Mouse (Mus musculus): ENCODE data around the gene Enc1. TPM values are rescaled to one million over a fixed set of nuclear protein-coding genes. Genes with fewer than 3 reads are reported as not detected.
A peak's percentile ranks its signal among the peaks of the same experiment; 100 is the strongest.

Gene Enc1
- polyA plus RNA-seq (2017; shearing (Covaris generic)) = 1 to 10 TPM; 3.0 to 3.8 TPM

DNA sequence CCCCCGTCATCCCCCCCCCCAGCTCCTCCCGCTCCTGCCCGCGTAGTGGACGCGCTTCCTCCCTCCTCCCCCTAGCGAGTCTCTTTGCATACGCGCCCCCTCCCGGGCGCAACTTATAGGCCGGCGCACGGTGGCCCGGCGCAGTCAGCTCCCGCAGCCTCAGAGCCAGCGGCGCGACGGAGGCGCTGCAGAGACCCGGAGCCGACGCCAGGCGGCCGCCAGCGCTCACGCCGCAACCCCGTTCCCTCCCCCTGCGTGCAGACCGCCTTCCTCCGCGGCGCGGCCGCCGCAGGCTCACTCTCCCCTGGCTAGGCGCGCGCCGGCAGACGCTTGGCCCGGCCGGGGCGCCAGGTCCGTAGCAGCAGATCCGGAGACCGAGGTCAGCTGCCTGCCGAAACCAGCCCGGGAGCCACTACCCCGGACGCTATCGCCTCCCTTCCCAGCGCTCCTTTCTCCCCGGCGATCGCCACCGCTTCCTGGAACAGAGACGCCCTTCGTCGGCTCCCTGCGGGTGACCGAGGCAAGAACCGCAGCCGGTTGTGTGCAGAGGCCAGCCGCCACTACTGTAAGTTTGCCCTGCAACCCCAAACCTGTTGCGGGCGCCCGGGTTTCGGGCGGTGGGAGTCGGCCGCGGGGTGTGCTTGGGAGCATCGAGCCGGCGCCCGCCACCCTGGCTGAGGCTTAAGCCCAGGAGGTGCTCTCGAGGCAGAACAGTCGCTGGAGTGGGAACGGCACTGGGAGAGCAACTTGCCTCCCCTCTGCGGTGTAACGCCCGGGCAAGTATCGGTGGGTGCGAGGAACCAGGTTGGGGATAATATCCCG, at the start of gene Enc1:
Gene Enc1, plus strand, starts transcription at position 141 of the 822 bp plus-strand sequence.
- peak; percentile 88 for ATAC-seq

DNA sequence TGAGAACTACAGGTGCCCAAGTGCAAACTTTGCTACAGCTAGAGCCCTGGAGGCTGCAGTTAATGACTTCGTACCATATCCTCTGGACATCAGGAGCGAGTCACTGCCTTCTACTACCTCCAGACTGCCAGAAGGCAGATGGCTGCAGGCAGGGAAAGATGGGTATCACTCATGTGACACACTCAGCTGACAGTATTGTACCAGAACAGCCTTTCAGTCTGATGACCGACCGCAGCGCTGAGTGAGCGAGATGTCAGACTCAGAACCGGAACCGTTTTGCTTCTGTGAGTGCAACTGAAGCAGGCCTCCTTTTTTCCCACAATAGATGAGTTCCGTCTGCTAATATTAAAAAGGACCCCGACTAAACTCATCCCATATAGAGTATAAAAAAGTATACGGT, 48.3 kb upstream of the Enc1 start:
- no peak for ATAC-seq

DNA sequence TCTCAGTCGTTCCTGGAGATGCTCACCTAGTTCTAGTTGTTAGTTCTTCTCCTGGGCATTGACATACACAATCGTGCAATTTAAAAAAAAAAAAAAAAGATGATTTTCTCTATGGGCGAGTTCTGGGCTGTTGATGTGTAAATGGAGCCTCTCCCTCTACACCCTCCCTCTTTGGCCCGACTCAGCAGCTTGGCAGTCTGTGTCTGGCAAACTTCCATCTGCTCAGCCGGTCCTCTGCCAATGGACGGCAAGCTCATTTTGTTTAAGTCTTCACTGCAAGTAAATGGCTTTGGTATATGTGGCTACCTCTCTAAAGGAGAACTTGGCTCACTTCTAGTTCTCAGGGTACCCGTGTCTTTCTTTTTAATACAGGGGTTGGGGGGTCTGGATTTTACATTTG, 47.5 kb upstream of the Enc1 start:
- no peak for ATAC-seq

DNA sequence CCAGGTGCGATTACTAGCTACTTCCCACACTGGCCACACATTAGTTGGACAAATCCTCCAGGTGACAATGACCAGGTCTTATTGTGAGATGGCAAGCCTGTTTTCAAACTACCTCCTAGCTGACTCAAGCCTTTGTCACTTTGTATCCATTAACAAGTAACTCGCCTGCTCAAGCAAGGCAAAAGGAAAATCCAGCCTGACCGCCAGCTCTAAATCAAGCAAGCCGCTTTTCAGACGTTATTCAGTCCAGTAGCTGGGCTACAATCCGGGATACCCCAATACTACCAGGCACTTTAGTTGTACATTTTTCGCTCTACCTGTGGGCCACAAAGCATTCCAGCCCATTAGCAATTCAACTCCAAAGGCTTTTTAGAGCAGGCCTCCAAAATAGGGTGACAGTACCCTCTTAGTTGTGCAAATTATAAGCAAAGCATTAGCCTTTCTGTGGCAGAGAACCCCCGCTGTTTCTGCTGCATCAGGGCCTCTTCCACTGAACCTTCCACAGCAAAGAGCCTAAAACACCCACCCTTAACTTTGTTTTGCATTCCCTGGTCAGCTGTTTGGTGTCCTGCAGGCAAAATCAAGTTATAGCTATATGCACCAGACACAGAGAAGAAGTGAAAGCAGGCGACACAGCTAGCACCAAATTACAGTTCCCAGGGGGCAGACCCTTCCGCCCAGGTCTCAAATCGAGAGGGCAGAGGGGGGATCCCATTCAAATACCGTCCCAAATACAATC, 44.5 kb upstream of the Enc1 start:
- ATAC-seq = no peak

DNA sequence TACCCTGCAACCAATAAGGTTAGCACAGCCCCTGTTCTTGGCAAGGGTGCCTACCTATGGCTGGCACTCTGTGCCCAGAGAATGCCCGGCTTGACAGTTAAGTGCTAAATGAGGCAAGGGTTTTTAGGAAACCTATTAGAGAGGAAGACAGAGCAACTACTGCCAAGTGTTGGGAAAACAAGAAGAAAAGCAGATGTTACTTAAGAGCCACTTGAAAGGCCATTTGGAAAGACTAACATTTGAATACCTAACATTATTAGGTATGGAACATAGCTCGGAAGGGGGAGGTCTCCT, 44.0 kb upstream of the Enc1 start:
- no peak for ATAC-seq

DNA sequence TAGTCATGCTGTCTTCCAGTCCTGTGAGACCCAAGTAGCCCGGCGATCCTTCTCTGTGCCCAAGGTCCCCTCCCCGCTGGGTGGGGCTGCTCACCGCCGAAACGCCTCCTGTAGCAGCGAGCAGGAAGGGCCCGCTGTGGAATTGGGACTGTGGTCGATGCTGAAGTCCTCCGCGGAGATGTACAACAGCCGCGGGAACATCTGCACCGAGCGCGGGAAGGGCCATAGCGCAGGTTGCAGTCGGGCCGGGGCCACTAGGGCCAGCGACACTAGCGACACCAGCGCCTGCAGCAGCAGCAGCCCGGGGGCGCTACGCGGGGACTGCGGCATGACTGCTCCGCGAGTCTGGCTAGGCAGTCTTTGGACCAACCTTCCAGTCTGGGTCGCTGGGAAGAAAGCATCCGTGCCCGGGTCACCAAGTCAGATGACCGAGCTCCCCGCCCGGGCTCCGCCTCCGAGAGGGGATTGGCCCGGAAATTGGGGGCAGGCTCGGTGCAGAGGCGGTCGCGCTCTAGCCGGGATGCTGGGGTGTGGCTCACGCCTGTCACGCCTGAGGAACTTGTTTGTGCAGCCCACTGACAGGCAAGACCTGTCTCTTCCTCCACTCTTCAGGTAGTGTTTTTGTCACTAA, 42.9 kb upstream of the Enc1 start, which contains the start of gene Hexb:
Gene Hexb, minus strand, starts transcription at position 426 of the 631 bp plus-strand sequence.
- ATAC-seq = peak; percentile 99

GRCm38 (mm10) chr13:97199123-97199522, 41.8 kb upstream of the Enc1 start:
- no peak for ATAC-seq

- no peak for ATAC-seq
Observed at GRCm38 (mm10) chr13:97201076-97201475, 39.8 kb upstream of the Enc1 start.

GRCm38 (mm10) chr13:97201896-97202295, 39.0 kb upstream of the Enc1 start:
- ATAC-seq = no peak

DNA sequence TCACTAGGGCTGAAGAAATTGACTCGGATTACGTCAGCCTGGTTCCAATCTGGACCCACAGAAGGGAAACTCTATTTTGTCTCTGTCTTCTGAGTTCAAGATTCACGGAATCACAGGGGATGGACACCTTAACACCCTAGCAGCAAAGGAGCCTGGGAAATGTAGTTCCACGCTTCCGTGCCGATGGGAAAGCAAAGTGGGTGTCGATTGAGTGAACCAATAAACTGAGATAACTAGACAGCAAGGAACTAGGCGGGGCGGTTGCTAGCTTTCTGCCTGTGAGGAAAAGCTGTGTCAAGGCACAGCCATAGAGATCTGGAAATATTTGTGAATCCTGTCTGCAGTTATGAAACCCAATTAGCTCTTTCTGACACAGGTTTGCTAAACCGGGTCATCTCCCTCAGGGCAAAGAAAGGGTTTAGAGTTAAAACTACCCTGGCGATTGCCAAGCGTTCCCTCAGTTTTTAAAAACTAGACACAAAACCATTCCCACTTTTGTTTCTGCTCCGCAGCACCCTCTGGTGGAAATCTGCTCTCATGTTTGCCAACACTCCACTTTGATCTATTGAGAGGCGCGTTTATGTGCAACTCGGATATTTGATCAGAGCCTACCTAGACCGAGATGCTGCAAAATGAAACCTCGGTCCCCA, 35.7 kb upstream of the Enc1 start:
- peak; percentile 62 for ATAC-seq

GRCm38 (mm10) chr13:97206046-97206445, 34.9 kb upstream of the Enc1 start:
- ATAC-seq = no peak

DNA sequence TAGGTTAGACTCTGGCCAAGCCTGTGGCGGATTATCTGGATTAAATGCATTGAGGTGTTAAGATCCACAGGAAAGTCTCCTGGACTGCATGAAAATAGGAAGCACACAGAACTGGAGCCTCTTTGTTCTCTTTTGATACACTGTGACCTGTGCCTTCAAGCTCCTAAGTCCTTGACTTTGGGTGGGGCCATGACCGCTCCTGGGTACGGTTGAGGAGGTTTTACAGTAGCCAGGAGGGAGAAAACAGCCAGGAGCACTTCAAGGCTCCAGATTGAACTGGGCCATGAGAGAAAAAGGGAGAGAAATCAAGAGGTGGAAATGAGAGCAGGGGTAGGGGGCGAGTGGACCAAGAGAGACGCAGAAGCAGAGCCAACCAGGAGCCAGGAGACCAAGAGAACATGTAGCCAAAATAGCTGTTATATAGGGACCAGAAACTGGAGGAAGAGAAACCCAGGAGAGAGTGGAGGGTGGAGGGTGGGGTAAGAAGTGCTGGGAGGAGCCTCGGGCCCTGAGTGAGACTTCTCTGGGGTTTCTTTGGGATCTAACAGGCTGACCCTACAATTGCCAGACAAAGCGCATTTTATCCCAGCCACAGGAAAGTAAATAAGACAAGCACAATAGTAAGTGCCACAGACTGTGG, 33.3 kb upstream of the Enc1 start:
- no peak for ATAC-seq

GRCm38 (mm10) chr13:97208112-97208478, 32.8 kb upstream of the Enc1 start:
- ATAC-seq = peak; percentile 95

DNA sequence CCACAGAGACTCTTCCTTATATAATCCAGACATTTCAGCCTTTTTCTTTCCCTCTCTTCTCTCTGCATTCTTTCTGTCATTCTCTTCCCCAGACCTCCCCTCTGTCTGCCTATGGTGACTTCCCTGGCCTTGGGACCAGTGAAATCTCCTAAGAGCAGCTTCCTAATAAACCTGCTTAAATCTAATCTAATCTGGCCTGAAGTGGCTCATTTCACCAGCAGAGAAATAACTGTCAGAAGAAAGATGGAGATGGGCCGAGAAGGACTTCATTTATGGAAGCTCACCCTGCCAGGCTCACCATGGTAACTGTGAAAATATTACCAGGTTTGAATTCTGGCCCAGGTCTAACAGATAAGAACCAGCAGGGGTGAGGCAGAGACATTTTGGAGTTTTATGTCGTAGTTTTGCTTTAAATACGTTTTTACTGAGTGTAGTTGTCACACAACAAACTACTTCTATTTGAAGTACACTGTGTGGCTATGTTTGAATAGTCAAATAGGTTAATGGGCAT, 32.4 kb upstream of the Enc1 start:
- no peak for ATAC-seq

GRCm38 (mm10) chr13:97214583-97215268, 26.2 kb upstream of the Enc1 start:
- no peak for ATAC-seq

- no peak for ATAC-seq
Observed at GRCm38 (mm10) chr13:97215563-97215962, 25.3 kb upstream of the Enc1 start.

DNA sequence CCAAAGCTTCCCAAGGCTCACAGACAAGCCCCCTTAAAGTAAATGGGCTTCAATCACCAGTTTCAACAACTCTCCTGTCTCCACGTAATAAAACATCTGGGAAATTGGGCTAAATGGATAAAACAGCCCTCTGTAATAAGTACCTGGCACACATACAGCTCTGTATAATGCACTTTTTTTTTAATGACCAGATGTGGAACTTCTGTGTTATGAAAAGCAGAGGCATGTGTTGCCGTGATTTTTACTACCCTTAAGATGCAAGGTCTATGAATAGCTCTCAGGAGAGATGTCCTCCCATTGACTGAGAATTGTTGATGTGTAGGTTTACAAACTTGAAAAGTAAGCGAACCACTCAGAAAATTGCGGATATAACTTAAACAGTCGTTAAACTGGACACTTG, 24.7 kb upstream of the Enc1 start:
- no peak for ATAC-seq

- ATAC-seq = no peak
Observed at GRCm38 (mm10) chr13:97220022-97220421, 20.9 kb upstream of the Enc1 start.

GRCm38 (mm10) chr13:97223856-97224255, 17.0 kb upstream of the Enc1 start:
- no peak for ATAC-seq

- no peak for ATAC-seq
Observed at GRCm38 (mm10) chr13:97224341-97224982, 16.4 kb upstream of the Enc1 start.

DNA sequence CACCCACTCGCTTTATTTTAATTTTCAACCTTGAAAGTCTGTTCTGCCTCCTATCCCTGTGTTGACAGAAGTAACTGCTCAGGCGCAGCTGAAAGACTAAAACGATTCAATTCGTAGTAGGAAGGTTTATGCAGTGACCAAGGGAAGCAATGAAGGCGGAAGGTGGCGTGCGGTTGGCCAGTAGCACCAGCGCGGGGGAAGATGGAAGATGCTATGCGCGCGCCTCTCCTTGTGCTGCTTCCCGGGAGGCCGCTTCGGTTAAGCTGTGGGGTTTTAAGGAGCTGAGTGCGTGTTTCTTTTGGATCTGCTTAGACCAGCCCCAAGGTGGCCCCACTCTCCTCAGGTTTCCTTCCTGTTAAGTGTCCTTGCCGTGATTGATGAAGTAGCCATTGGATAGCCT, 15.8 kb upstream of the Enc1 start:
- ATAC-seq = no peak

Data from activated CD4-positive, CD25-positive, alpha-beta regulatory T cell, adult 4 months (primary cell).